Comparison of ENCODE assay signal across 10 mouse cellular contexts in genomic region chr16:58481219-58481905, GRCm38 (mm10). TPM values are rescaled to one million over a fixed set of nuclear protein-coding genes. Genes with fewer than 3 reads are reported as not detected.
DNase-seq lines count a peak whose midpoint lies in the region; ATAC-seq and TF ChIP-seq lines count a peak whose summit lies in the region.
"Had no signal": no experiment of that assay in that cellular context is flagged by ENCODE, and none has a peak within 500 bp of the region (broad histone marks: within the 10 kb centered on the region; RNA-seq: fewer than 3 reads in every experiment).

No protein-coding gene starts in this region.

- no peak for TF ChIP-seq CTCF in hindbrain, postnatal 0 days (IDR thresholded peaks at IDR 0.05; ENCODE audit: low read depth)
- no peak for TF ChIP-seq CTCF in bone marrow, adult 2 months (IDR thresholded peaks at IDR 0.05; ENCODE audit: control insufficient read depth, insufficient read depth, low read length)

- H3K4me1 ChIP-seq in hindbrain, postnatal 0 days (ENCODE audit: insufficient read depth, low read length) = no peaks in the 10 kb centered on the region
- H3K4me1 ChIP-seq in hindbrain, embryonic 14.5 days (replicated peaks; ENCODE audit: control insufficient read depth, insufficient read depth, low read length) = no peaks in the 10 kb centered on the region
- peaks cover 6% of the 10 kb centered on the region; the same call in 1 of the 2 replicates for H3K4me1 ChIP-seq in bone marrow, adult 2 months (ENCODE audit: control insufficient read depth, insufficient read depth, low read length)

- H3K27ac ChIP-seq in hindbrain, postnatal 0 days = no peak overlapping the region
- no peak overlapping the region for H3K27ac ChIP-seq in hindbrain, embryonic 14.5 days
- H3K27ac ChIP-seq in bone marrow, adult 2 months (ENCODE audit: control insufficient read depth, insufficient read depth, low read depth, low read length, poor library complexity) = peak overlapping the region; percentile 60

- no peaks in the 10 kb centered on the region for H3K27me3 ChIP-seq in hindbrain, postnatal 0 days (ENCODE audit: insufficient read depth, low read length)
- no peaks in the 10 kb centered on the region for H3K27me3 ChIP-seq in hindbrain, embryonic 14.5 days (ENCODE audit: control insufficient read depth, insufficient read depth, low read length)

- TF ChIP-seq POLR2A in bone marrow, adult 2 months (IDR thresholded peaks at IDR 0.05; ENCODE audit: borderline replicate concordance, control insufficient read depth, low read depth, low read length) = no peak

- no peak overlapping the region for H3K9ac ChIP-seq in hindbrain, postnatal 0 days (replicated peaks; ENCODE audit: low read length)
- no peak overlapping the region for H3K9ac ChIP-seq in hindbrain, embryonic 14.5 days

- peak; percentile 66 for ATAC-seq in hindbrain, postnatal 0 days
- ATAC-seq in hindbrain, embryonic 14.5 days (ENCODE audit: low FRiP score) = no peak

- H3K36me3 ChIP-seq in hindbrain, postnatal 0 days (ENCODE audit: insufficient read depth, low read length) = no peaks in the 10 kb centered on the region; the same call in 1 of the 2 replicates
- H3K36me3 ChIP-seq in hindbrain, embryonic 14.5 days (replicated peaks; ENCODE audit: control insufficient read depth, insufficient read depth) = no peaks in the 10 kb centered on the region

- H3K4me2 ChIP-seq in hindbrain, postnatal 0 days (ENCODE audit: low read depth, low read length) = no peak overlapping the region
- no peak overlapping the region for H3K4me2 ChIP-seq in hindbrain, embryonic 14.5 days (replicated peaks)

- no peak for DNase-seq in hindbrain, postnatal 0 days (ENCODE audit: low spot score)
- no peak for DNase-seq in hindbrain, embryonic 14.5 days (ENCODE audit: low spot score)
- DNase-seq in kidney, adult 18-20 months = peak; percentile 67
- peak; percentile 61 for DNase-seq in lung, postnatal 25 days (ENCODE audit: low spot score)
- no peak for DNase-seq in left cerebral cortex, postnatal 10 days (ENCODE audit: extremely low spot score in 1 of 2, low spot score in 2 of 2)
- DNase-seq in retina, embryonic 14.5 days (ENCODE audit: low spot score) = no peak
- DNase-seq in adrenal gland, postnatal 36 days = no peak
- DNase-seq: cerebellum, postnatal 36 days; gastrocnemius, postnatal 14 days had no signal

- no peaks in the 10 kb centered on the region for H3K9me3 ChIP-seq in hindbrain, postnatal 0 days (ENCODE audit: low read length)
- peaks cover 10% of the 10 kb centered on the region; the same call in 1 of the 2 replicates for H3K9me3 ChIP-seq in hindbrain, embryonic 14.5 days (ENCODE audit: control insufficient read depth, low read length)

- intact Hi-C loops in left cerebral cortex, postnatal 10 days (cut with DNase I) = no loop called here

- WGBS in hindbrain, postnatal 0 days = 77% methylated on average over 9 of the region's 9 CpGs
- WGBS in hindbrain, embryonic 14.5 days = 82% methylated on average over 9 of the region's 9 CpGs
- 13% methylated on average over 9 of the region's 9 CpGs for WGBS in bone marrow, adult 2 months

- no peak overlapping the region for H3K4me3 ChIP-seq in hindbrain, postnatal 0 days (ENCODE audit: low read length)
- no peak overlapping the region for H3K4me3 ChIP-seq in hindbrain, embryonic 14.5 days (replicated peaks; ENCODE audit: low read length)
- H3K4me3 ChIP-seq in bone marrow, adult 2 months (replicated peaks; ENCODE audit: control insufficient read depth, low read depth, low read length) = no peak overlapping the region

RNA-seq across cellular contexts. Expression of gene St3gal6, which starts 42.7 kb away (rescaled TPM):
- 4.4 and 10.8 TPM in 2 replicates for total RNA-seq in hindbrain, postnatal 0 days (2014; rRNA removed)
- polyA plus RNA-seq in hindbrain, postnatal 0 days (2015; fragmentation: Nextera tagmentation; extraction: Ambion mirVana) = 18.5 and 20.5 TPM in 2 replicates
- polyA plus RNA-seq in hindbrain, embryonic 14.5 days (2014; fragmentation: Nextera tagmentation; extraction: Ambion mirVana) = 10.4 and 10.8 TPM in 2 replicates
- polyA plus RNA-seq in bone marrow, adult 2 months (2011; ENCODE audit: insufficient read depth, insufficient read length, low replicate concordance, missing spikeins) = 34.9 and 49.0 TPM in 2 replicates
- total RNA-seq in left cerebral cortex, postnatal 10 days (2021) = 10 to 100 TPM; 20.6 to 22.1 TPM
- 10 to 100 TPM; 30.3 to 38.5 TPM for total RNA-seq in adrenal gland, postnatal 36 days (2021)

Comparison
In these comparisons a context has a peak if more than half of its experiments do, and no peak if none do; other contexts are left out.
1. DNase-seq: peak in kidney, adult 18-20 months (single experiment) and lung, postnatal 25 days (single experiment); none in hindbrain, postnatal 0 days (single experiment), hindbrain, embryonic 14.5 days (single experiment), left cerebral cortex, postnatal 10 days (0 of 2), retina, embryonic 14.5 days (single experiment) and adrenal gland, postnatal 36 days (0 of 2).